Mouse (Mus musculus): ENCODE data around the gene Sstr2. TPM values are rescaled to one million over a fixed set of nuclear protein-coding genes. Genes with fewer than 3 reads are reported as not detected.
"Not testable (repeated sequence)": the region's sequence is repeated elsewhere in the genome, so short reads cannot be mapped to it uniquely, and the experiment has no call there.

Sstr2 gene
- polyA plus RNA-seq, 1 experiment from 2014 or later, result 25.4 TPM

DNA sequence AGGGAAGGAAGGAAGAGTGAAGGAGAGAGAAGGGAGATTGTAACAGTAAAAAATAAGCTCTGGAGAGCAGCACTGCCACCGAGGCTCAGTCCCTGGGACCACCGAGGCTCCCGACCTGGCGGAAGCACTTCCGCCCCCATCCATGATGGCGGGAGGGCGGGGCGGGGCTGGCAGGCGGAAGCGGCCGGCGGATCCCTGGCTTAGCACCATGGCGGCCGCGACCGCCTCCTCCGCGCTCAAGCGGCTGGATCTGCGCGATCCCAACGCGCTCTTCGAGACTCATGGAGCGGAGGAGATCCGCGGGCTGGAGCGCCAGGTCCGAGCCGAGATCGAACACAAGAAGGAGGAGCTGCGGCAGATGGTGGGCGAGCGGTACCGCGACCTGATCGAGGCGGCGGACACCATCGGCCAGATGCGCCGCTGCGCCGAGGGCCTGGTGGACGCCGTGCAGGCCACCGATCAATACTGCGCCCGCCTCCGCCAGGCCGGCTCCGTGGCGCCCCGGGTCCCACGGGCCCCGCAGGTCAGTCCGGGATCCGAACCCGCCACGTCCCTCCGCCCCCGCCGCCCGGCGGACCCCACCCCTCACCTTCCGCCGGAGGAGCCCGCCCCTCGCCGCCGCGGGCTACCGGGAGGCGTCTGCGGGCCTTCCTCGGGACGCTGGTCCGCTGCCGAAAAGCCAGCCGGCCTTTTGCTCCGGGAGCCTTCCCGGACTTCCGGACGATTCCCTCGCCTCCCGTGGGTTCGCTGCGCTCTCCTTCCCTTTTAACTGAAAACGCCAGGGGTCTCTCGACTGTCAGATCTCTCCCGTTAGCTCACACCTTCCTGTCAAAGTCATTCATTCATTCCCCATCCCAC, 30.4 kb downstream of the Sstr2 start, which contains the start of gene Slc39a11:
Gene Slc39a11, minus strand, starts transcription at position 727 of the 858 bp plus-strand sequence.
- H3K4me1 ChIP-seq, result peaks cover 29% of the 10 kb centered on the region
- no peaks in the 10 kb centered on the region for H3K9me3 ChIP-seq
- peaks cover 30% of the 10 kb centered on the region for H3K36me3 ChIP-seq (replicated peaks)
- H3K4me2 ChIP-seq, result peak within 1 kb of the TSS; percentile 73
- ATAC-seq (ENCODE audit: low FRiP score), result peak; percentile 82
- H3K27me3 ChIP-seq, result peaks cover 8% of the 10 kb centered on the region; the same call in 1 of the 2 replicates
- under 1% methylated on average over 74 of the region's 91 CpGs for WGBS
- peak within 1 kb of the TSS; percentile 89 for H3K9ac ChIP-seq
- peak within 1 kb of the TSS; percentile 80 for H3K4me3 ChIP-seq (replicated peaks)
- peak within 1 kb of the TSS; percentile 91 for H3K27ac ChIP-seq

DNA sequence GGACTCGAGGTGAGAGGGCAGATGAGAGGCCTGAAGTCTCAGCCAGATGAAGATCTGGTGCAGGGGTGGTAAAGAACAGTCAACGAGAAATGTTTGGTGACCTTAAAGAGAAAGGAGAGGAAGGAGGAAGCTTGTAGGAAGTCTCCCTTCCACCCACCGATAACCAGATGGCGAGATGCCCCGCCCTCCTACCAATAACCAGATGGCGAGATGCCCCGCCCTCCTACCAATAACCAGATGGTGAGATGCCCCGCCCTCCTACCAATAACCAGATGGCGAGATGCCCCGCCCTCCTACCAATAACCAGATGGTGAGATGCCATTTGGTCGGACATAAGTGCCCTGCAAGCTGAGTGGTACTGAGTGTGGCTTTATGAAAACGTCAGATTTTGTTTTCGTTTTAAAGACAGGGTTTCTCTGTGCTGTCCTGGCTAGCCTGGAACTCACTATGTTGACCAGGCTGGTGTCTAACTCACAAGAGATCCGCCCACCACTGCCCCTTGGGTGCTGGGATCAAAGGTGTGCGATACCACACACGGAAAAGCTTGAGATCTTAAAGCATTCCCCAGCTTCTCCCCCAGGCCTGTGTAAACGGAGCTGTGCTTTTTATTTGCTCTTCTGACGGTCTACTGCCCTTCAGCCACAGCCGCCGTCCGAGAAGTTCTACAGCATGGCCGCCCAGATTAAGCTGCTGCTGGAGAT, 32.2 kb downstream of the Sstr2 start:
- H3K4me3 ChIP-seq (replicated peaks), result no peak overlapping the region
- WGBS, result 75% methylated on average over 22 of the region's 22 CpGs
- no peaks in the 10 kb centered on the region for H3K9me3 ChIP-seq
- ATAC-seq (ENCODE audit: low FRiP score), result no peak; the same call in 1 of the 2 replicates
- H3K9ac ChIP-seq, result no peak overlapping the region
- peaks cover 29% of the 10 kb centered on the region for H3K4me1 ChIP-seq
- H3K27me3 ChIP-seq, result peaks cover 8% of the 10 kb centered on the region; the same call in 1 of the 2 replicates
- H3K27ac ChIP-seq, result peak overlapping the region; percentile 91
- H3K36me3 ChIP-seq (replicated peaks), result peaks cover 47% of the 10 kb centered on the region
- H3K4me2 ChIP-seq, result 0 out of 2 replicates have a peak overlapping the region, but pooled peaks have one; percentile 19

GRCm38 (mm10) chr11:113651907-113652273, 32.7 kb downstream of the Sstr2 start:
- Histone ChIP-seq H3K4me3 (replicated peaks) (no peak overlapping the region), H3K9ac (no peak overlapping the region), H3K27ac (peak overlapping the region; percentile 61), H3K27me3 (peaks cover 8% of the 10 kb centered on the region; the same call in 1 of the 2 replicates), H3K4me2 (no peak overlapping the region), H3K36me3 (replicated peaks) (peaks cover 53% of the 10 kb centered on the region), H3K4me1 (peaks cover 29% of the 10 kb centered on the region), H3K9me3 (no peaks in the 10 kb centered on the region)
- 41% methylated on average over 8 of the region's 8 CpGs for WGBS
- peak; percentile 9 for ATAC-seq (ENCODE audit: low FRiP score)

GRCm38 (mm10) chr11:113652516-113652915, 33.4 kb downstream of the Sstr2 start:
- H3K4me2 ChIP-seq, result no peak overlapping the region
- no peak overlapping the region for H3K4me3 ChIP-seq (replicated peaks)
- H3K9me3 ChIP-seq, result no peaks in the 10 kb centered on the region
- peaks cover 4% of the 10 kb centered on the region; the same call in 1 of the 2 replicates for H3K27me3 ChIP-seq
- peaks cover 29% of the 10 kb centered on the region for H3K4me1 ChIP-seq
- H3K36me3 ChIP-seq (replicated peaks), result peaks cover 59% of the 10 kb centered on the region
- ATAC-seq (ENCODE audit: low FRiP score), result no peak
- 95% methylated on average over 6 of the region's 6 CpGs for WGBS
- no peak overlapping the region; the same call in 1 of the 2 replicates for H3K9ac ChIP-seq
- H3K27ac ChIP-seq, result 0 out of 2 replicates have a peak overlapping the region, but pooled peaks have one; percentile 61

DNA sequence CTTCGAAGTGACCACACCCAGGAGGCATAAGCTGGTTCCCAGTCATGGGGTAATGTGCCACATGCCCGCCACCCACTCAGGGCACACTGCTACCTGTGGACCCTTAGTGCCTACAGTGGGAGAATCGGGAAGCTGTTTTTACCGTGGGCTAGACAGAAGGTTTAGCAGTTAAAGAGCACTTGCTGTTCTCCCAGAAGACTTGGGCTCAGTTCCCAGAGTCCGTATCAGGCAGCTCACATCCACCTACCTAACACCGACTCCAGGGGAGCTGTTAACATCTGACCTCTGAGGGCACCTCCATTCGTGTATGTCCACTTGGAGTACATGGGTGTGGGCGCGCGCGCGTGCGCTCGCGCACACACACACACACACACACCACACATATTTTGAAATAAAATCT, 35.0 kb downstream of the Sstr2 start:
- no peak overlapping the region for H3K4me2 ChIP-seq
- no peaks in the 10 kb centered on the region for H3K9me3 ChIP-seq
- no peak overlapping the region for H3K27ac ChIP-seq
- H3K4me3 ChIP-seq (replicated peaks), result no peak overlapping the region
- WGBS, result 94% methylated on average over 15 of the region's 15 CpGs
- H3K36me3 ChIP-seq (replicated peaks), result peaks cover 75% of the 10 kb centered on the region
- peaks cover 21% of the 10 kb centered on the region for H3K4me1 ChIP-seq
- no peaks in the 10 kb centered on the region for H3K27me3 ChIP-seq
- ATAC-seq (ENCODE audit: low FRiP score), result no peak
- H3K9ac ChIP-seq, result no peak overlapping the region

DNA sequence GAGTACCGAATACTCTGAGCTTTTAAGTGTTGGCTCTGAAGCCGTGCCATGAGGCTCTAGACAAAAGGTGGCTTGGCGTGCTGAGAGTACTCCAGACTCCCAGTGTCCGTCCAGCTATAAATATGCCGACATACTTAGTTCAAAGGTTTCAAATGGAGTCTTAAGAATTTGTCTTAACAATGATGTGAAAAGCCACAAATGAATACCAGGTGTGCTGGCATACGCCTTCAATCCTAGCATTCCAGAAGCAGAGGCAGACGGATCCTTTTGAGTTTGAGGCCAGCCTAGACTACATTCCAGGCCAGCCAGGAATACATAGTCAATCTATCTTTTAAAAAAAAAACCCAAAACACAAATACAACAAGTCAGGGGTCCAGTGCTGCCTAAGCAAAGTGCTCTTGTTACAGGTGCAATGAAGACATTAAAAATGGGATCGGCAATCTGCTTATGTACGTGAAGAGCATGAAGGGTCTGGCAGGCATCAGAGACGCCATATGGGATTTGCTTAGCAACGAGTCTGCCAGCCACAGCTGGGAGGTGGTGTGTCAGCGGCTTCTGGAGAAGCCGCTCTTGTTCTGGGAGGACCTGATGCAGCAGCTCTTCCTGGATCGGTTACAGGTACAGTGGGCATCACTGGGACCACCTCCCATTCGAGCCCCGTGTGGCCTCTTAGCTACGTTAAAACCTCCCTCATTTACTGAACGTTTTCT, 35.6 kb downstream of the Sstr2 start:
- Histone ChIP-seq H3K4me3 (replicated peaks) (no peak overlapping the region), H3K27ac (no peak overlapping the region), H3K4me2 (no peak overlapping the region), H3K9me3 (no peaks in the 10 kb centered on the region), H3K27me3 (no peaks in the 10 kb centered on the region), H3K36me3 (replicated peaks) (peaks cover 81% of the 10 kb centered on the region), H3K9ac (no peak overlapping the region), H3K4me1 (peaks cover 20% of the 10 kb centered on the region)
- ATAC-seq (ENCODE audit: low FRiP score), result no peak
- WGBS, result 86% methylated on average over 18 of the region's 18 CpGs

DNA sequence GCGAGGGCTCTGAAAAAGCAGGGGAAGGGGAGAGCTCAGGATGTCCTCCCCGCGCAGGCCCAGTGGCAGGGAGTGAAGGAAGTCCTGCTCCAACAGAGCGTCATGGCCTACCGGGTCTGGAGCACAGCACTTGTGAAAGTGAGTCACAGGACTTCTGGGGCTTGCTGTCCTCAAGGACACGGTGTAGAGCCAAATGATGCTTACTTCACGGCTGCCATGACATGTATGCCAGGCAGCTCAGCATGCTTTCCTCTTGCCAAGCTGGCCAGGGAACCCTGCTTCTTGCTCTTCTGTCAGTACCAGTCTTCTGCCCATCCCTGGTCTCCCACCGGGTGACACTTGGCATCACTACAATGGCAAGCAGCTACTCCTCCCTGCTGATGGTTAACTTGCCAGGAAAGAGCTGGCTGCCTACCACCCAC, 37.4 kb downstream of the Sstr2 start:
- Histone ChIP-seq H3K4me3 (replicated peaks) (no peak overlapping the region), H3K27ac (no peak overlapping the region), H3K4me2 (no peak overlapping the region), H3K36me3 (replicated peaks) (peaks cover 98% of the 10 kb centered on the region), H3K9me3 (no peaks in the 10 kb centered on the region), H3K4me1 (peaks cover 7% of the 10 kb centered on the region; the same call in 1 of the 2 replicates), H3K9ac (no peak overlapping the region), H3K27me3 (no peaks in the 10 kb centered on the region)
- WGBS, result 90% methylated on average over 8 of the region's 8 CpGs
- ATAC-seq (ENCODE audit: low FRiP score), result no peak

DNA sequence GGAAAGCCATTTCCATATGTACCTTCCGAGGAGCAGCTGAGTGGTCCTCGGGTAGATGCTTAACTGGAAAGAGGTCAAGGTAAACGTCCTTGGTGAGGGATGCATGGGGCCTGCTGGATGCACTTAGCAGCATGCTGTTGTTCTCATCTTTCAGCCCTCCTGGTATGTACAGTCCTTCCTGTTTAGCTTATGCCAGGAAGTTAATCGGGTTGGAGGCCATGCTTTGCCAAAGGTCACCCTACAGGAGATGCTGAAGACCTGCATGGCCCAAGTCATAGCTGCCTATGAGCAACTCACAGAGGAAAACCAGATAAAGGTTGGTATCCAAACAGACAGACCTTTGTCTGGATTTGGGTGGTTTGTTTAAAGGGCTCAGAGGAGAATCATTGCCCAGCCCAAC, 38.1 kb downstream of the Sstr2 start:
- peaks cover 99% of the 10 kb centered on the region for H3K36me3 ChIP-seq (replicated peaks)
- H3K4me1 ChIP-seq, result 0 out of 2 replicates have a peak, but pooled peaks cover 1% of the 10 kb centered on the region
- no peaks in the 10 kb centered on the region for H3K27me3 ChIP-seq
- no peak for ATAC-seq (ENCODE audit: low FRiP score)
- H3K27ac ChIP-seq, result no peak overlapping the region
- 82% methylated on average over 4 of the region's 4 CpGs for WGBS
- no peak overlapping the region for H3K9ac ChIP-seq
- no peak overlapping the region for H3K4me2 ChIP-seq
- no peaks in the 10 kb centered on the region for H3K9me3 ChIP-seq
- H3K4me3 ChIP-seq (replicated peaks), result no peak overlapping the region

DNA sequence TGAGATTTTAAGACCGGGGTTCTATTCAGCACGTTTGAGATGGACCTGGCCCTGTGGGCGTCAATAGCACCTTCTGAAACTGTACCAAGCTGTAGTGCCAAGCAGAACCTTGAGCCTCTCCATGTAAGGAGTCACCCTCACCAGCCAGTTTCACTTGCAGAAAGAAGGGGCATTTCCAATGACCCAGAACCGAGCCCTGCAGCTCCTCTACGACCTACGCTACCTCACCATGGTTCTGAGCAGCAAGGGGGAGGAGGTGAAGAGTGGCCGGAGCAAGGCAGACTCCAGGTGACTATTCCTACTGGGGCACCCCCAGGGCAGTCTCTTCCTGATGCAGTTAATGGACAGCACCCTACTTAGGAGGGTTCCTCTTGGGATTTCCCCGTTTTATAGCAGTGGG, 39.2 kb downstream of the Sstr2 start:
- Histone ChIP-seq H3K9me3 (no peaks in the 10 kb centered on the region), H3K27me3 (no peaks in the 10 kb centered on the region), H3K9ac (no peak overlapping the region), H3K27ac (no peak overlapping the region), H3K4me3 (replicated peaks) (no peak overlapping the region), H3K4me2 (no peak overlapping the region), H3K36me3 (replicated peaks) (peaks cover 96% of the 10 kb centered on the region), H3K4me1 (no peaks in the 10 kb centered on the region)
- no peak for ATAC-seq (ENCODE audit: low FRiP score)
- WGBS, result 89% methylated on average over 8 of the region's 8 CpGs

DNA sequence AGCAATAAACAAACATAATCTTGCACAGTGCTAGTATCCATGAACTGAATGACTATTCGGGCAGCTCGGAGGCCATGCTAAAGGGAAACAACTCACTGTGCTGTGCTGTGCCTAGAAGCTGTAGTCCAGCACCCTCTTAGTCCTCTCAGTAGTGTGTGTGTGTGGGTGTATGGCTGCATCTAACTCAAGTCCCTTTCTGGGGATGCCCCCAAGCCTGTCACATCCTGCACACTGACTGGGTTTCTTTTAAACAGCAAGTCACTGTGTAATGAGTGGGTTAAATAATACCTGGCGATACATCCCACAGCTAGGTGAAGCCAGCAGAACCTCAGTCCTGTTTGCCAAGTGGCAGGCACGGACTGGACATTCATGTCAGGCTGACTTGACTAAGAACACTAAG, 39.6 kb downstream of the Sstr2 start:
- no peak for ATAC-seq (ENCODE audit: low FRiP score)
- H3K9me3 ChIP-seq, result no peaks in the 10 kb centered on the region
- no peak overlapping the region for H3K4me2 ChIP-seq
- no peak overlapping the region for H3K9ac ChIP-seq
- H3K27me3 ChIP-seq, result no peaks in the 10 kb centered on the region
- no peak overlapping the region for H3K27ac ChIP-seq
- no peaks in the 10 kb centered on the region for H3K4me1 ChIP-seq
- no peak overlapping the region for H3K4me3 ChIP-seq (replicated peaks)
- peaks cover 96% of the 10 kb centered on the region for H3K36me3 ChIP-seq (replicated peaks)
- WGBS, result 90% methylated on average over 4 of the region's 4 CpGs

DNA sequence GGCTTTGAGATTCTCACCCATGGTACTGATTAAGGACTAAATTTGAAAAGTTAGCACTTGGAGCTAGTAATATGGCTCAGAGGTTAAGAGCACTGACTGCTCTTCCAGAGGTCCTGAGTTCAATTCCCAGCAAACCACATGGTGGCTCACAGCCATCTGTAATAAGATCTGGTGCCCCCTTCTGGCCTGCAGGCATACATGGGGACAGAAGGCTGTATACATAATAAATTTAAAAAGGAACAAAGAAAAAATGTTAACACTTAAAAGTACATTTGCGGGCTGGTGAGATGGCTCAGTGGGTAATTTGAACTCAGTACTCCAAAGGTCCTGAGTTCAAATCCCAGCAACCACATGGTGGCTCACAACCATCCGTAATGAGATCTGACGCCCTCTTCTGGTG, 41.1 kb downstream of the Sstr2 start:
- H3K4me1 ChIP-seq; H3K4me2 ChIP-seq; H3K4me3 ChIP-seq (replicated peaks); ATAC-seq (ENCODE audit: low FRiP score); H3K9ac ChIP-seq; H3K27ac ChIP-seq; H3K27me3 ChIP-seq; H3K9me3 ChIP-seq: not testable (repeated sequence)
- WGBS, result 96% methylated on average over 3 of the region's 3 CpGs
- H3K36me3 ChIP-seq (replicated peaks), result peaks cover 87% of the 10 kb centered on the region

GRCm38 (mm10) chr11:113660940-113661339, 41.8 kb downstream of the Sstr2 start:
- Histone ChIP-seq H3K36me3 (replicated peaks) (peaks cover 79% of the 10 kb centered on the region), H3K27me3 (no peaks in the 10 kb centered on the region), H3K9me3 (no peaks in the 10 kb centered on the region), H3K4me1 (no peaks in the 10 kb centered on the region), H3K9ac (no peak overlapping the region), H3K4me3 (replicated peaks) (no peak overlapping the region), H3K4me2 (no peak overlapping the region), H3K27ac (no peak overlapping the region)
- ATAC-seq (ENCODE audit: low FRiP score), result no peak
- 94% methylated on average over 11 of the region's 11 CpGs for WGBS

Data from forebrain, embryonic 12.5 days (tissue).